ENCODE assay signal across 30 mouse cellular contexts in genomic region chr15:5646673-5647072, GRCm38 (mm10).
DNase-seq lines count a peak whose midpoint lies in the region; ATAC-seq and TF ChIP-seq lines count a peak whose summit lies in the region.
"Had no signal": no experiment of that assay in that cellular context is flagged by ENCODE, and none has a peak within 500 bp of the region (broad histone marks: within the 10 kb centered on the region; RNA-seq: fewer than 3 reads in every experiment).

No protein-coding gene starts in this region.

- 10% methylated on average over 1 of the region's 1 CpGs for WGBS in limb, embryonic 13.5 days
- 57% methylated on average over 1 of the region's 1 CpGs for WGBS in limb, embryonic 10.5 days
- WGBS in embryonic facial prominence, embryonic 10.5 days, result 40% methylated on average over 1 of the region's 1 CpGs
- WGBS in kidney, adult 2 months, result 40% methylated on average over 1 of the region's 1 CpGs

- H3K27ac ChIP-seq in limb, embryonic 13.5 days, result no peak overlapping the region
- no peak overlapping the region for H3K27ac ChIP-seq in limb, embryonic 10.5 days
- H3K27ac ChIP-seq in embryonic facial prominence, embryonic 10.5 days (replicated peaks), result no peak overlapping the region
- H3K27ac ChIP-seq in kidney, adult 2 months (ENCODE audit: insufficient read depth, low read depth, low read length), result no peak overlapping the region
- H3K27ac ChIP-seq: embryonic facial prominence, embryonic 12.5 days; forebrain, embryonic 13.5 days; heart, embryonic 10.5 days; hindbrain, embryonic 14.5 days; left cerebral cortex, adult 2 months; liver, embryonic 14.5 days had no signal

- H3K36me3 ChIP-seq in limb, embryonic 13.5 days, result no peaks in the 10 kb centered on the region
- H3K36me3 ChIP-seq in limb, embryonic 10.5 days, result no peaks in the 10 kb centered on the region
- no peaks in the 10 kb centered on the region for H3K36me3 ChIP-seq in embryonic facial prominence, embryonic 10.5 days (replicated peaks)
- H3K36me3 ChIP-seq in kidney, adult 2 months (ENCODE audit: control insufficient read depth, insufficient read depth, low read length), result no peaks in the 10 kb centered on the region
- H3K36me3 ChIP-seq: embryonic facial prominence, embryonic 12.5 days; heart, embryonic 10.5 days had no signal

- no peak for DNase-seq in limb, embryonic 10.5 days (ENCODE audit: low spot score)
- peak; percentile 11 for DNase-seq in embryonic facial prominence, embryonic 10.5 days (ENCODE audit: low spot score)
- peak; percentile 43 for DNase-seq in forelimb bud, embryonic 11.5 days (ENCODE audit: low read depth, low spot score)
- no peak for DNase-seq in urinary bladder, adult 2 months (ENCODE audit: low spot score)
- no peak for DNase-seq in kidney, adult 2 months
- no peak for DNase-seq in thymus, adult 18-20 months
- DNase-seq: adrenal gland, adult 2 months; cerebellum, adult 2 months; cerebellum, postnatal 25 days; gastrocnemius, postnatal 25 days; heart, adult 11 months; heart, postnatal 36 days; kidney, postnatal 25 days; liver; lung, adult 2 months; lung, postnatal 10 days; spleen, adult 18-20 months; thymus, postnatal 25 days had no signal

- ATAC-seq in limb, embryonic 13.5 days (ENCODE audit: low FRiP score, low read depth), result peak; percentile 72; the same call in 1 of the 2 replicates
- ATAC-seq: CD4-positive, CD25-positive, alpha-beta regulatory T cell, adult 4 months; forebrain, embryonic 13.5 days; intestine, postnatal 0 days; midbrain, embryonic 16.5 days had no signal

- no peak overlapping the region for H3K4me2 ChIP-seq in limb, embryonic 13.5 days (replicated peaks)
- H3K4me2 ChIP-seq: embryonic facial prominence, embryonic 12.5 days; forebrain, embryonic 13.5 days; hindbrain, embryonic 14.5 days; midbrain, embryonic 11.5 days had no signal

- no peaks in the 10 kb centered on the region for H3K9me3 ChIP-seq in limb, embryonic 13.5 days
- no peaks in the 10 kb centered on the region for H3K9me3 ChIP-seq in limb, embryonic 10.5 days (replicated peaks)
- H3K9me3 ChIP-seq in embryonic facial prominence, embryonic 10.5 days, result no peaks in the 10 kb centered on the region
- H3K9me3 ChIP-seq: embryonic facial prominence, embryonic 12.5 days; forebrain, embryonic 13.5 days; heart, embryonic 10.5 days had no signal

- no peak for TF ChIP-seq POLR2A in kidney, adult 2 months (IDR thresholded peaks at IDR 0.05; ENCODE audit: low read depth, low read length)

- no peak overlapping the region for H3K4me3 ChIP-seq in limb, embryonic 13.5 days
- no peak overlapping the region for H3K4me3 ChIP-seq in limb, embryonic 10.5 days
- no peak overlapping the region for H3K4me3 ChIP-seq in embryonic facial prominence, embryonic 10.5 days
- H3K4me3 ChIP-seq in kidney, adult 2 months (ENCODE audit: insufficient read depth, low read depth, low read length), result no peak overlapping the region
- H3K4me3 ChIP-seq: embryonic facial prominence, embryonic 12.5 days; erythroblast, embryonic 14.5 days; forebrain, embryonic 13.5 days; heart, embryonic 10.5 days; left cerebral cortex, adult 2 months had no signal

- peaks cover 6% of the 10 kb centered on the region; the same call in 1 of the 2 replicates for H3K4me1 ChIP-seq in limb, embryonic 13.5 days
- no peaks in the 10 kb centered on the region for H3K4me1 ChIP-seq in limb, embryonic 10.5 days
- H3K4me1 ChIP-seq in embryonic facial prominence, embryonic 10.5 days, result no peaks in the 10 kb centered on the region
- no peaks in the 10 kb centered on the region for H3K4me1 ChIP-seq in kidney, adult 2 months (ENCODE audit: control insufficient read depth, insufficient read depth, low read length)
- H3K4me1 ChIP-seq: forebrain, embryonic 13.5 days; heart, embryonic 10.5 days had no signal

- H3K27me3 ChIP-seq in limb, embryonic 13.5 days, result 0 out of 2 replicates have a peak, but pooled peaks cover 3% of the 10 kb centered on the region
- no peaks in the 10 kb centered on the region for H3K27me3 ChIP-seq in limb, embryonic 10.5 days (ENCODE audit: low read depth, poor library complexity, severe bottlenecking)
- H3K27me3 ChIP-seq in embryonic facial prominence, embryonic 10.5 days (replicated peaks; ENCODE audit: low read depth, poor library complexity, severe bottlenecking), result no peaks in the 10 kb centered on the region
- no peaks in the 10 kb centered on the region for H3K27me3 ChIP-seq in kidney, adult 2 months (replicated peaks; ENCODE audit: control insufficient read depth, insufficient read depth, low read length)
- H3K27me3 ChIP-seq: embryonic facial prominence, embryonic 12.5 days; forebrain, embryonic 13.5 days had no signal

- no peak overlapping the region for H3K9ac ChIP-seq in limb, embryonic 13.5 days
- H3K9ac ChIP-seq: embryonic facial prominence, embryonic 12.5 days; forebrain, embryonic 13.5 days; hindbrain, embryonic 14.5 days; liver, embryonic 14.5 days had no signal

- TF ChIP-seq CTCF in kidney, adult 2 months (conservative IDR thresholded peaks at IDR 0.05; ENCODE audit: insufficient read depth, insufficient read length, low read depth, low read length), result no peak

Comparison
In these comparisons a context has a peak if more than half of its experiments do, and no peak if none do; other contexts are left out.
1. DNase-seq: peak in embryonic facial prominence, embryonic 10.5 days (single experiment) and forelimb bud, embryonic 11.5 days (single experiment); none in limb, embryonic 10.5 days (single experiment), urinary bladder, adult 2 months (single experiment), kidney, adult 2 months (single experiment) and thymus, adult 18-20 months (0 of 2).